23 mouse cellular contexts compared by ENCODE assay signal in the genomic region with DNA sequence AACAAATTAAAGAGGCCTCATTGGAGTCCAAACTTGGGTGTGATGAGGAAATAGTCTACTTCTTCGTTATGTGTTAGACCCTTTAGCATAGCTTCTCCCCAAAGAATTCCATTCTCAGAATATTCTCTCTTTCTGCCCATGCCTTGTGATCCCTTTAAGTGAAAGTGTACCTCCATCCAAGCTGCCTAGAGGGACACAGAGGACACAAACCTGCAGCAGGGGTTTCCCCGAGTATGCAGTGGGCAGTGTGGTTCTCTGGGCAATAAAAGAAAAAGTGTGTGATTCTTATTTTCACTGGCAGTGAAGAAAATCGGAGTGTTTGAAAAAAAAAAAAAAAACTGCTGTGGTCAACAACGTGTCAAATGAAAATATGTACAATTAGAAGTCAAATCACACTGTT.
DNase-seq lines count a peak whose midpoint lies in the region; ATAC-seq and TF ChIP-seq lines count a peak whose summit lies in the region.
"Had no signal": no experiment of that assay in that cellular context is flagged by ENCODE, and none has a peak within 500 bp of the region (broad histone marks: within the 10 kb centered on the region; RNA-seq: fewer than 3 reads in every experiment).

No protein-coding gene starts in this region.

- ATAC-seq in intestine, embryonic 15.5 days: peak; percentile 63; the same call in 1 of the 2 replicates
- no peak for ATAC-seq in intestine, postnatal 0 days
- ATAC-seq in midbrain, embryonic 11.5 days (ENCODE audit: low FRiP score): no peak
- no peak for ATAC-seq in midbrain, embryonic 15.5 days (replicated peaks)
- ATAC-seq in intestine, embryonic 16.5 days: peak; percentile 64; the same call in 1 of the 2 replicates
- ATAC-seq: activated CD4-positive, CD25-positive, alpha-beta regulatory T cell, adult 4 months; CD4-positive, CD25-positive, alpha-beta regulatory T cell, adult 4 months; Patski had no signal

- H3K36me3 ChIP-seq in intestine, embryonic 15.5 days: no peaks in the 10 kb centered on the region
- no peaks in the 10 kb centered on the region for H3K36me3 ChIP-seq in intestine, postnatal 0 days (ENCODE audit: control insufficient read depth, insufficient read depth)
- H3K36me3 ChIP-seq in midbrain, embryonic 11.5 days (ENCODE audit: control insufficient read depth, insufficient read depth, low read length): no peaks in the 10 kb centered on the region
- no peaks in the 10 kb centered on the region for H3K36me3 ChIP-seq in midbrain, embryonic 15.5 days (replicated peaks)
- H3K36me3 ChIP-seq in ES-Bruce4 (ENCODE audit: control insufficient read depth, insufficient read depth, low read length, poor library complexity, severe bottlenecking): peaks cover 11% of the 10 kb centered on the region
- H3K36me3 ChIP-seq in intestine, embryonic 16.5 days (ENCODE audit: control insufficient read depth, insufficient read depth, low read length): no peaks in the 10 kb centered on the region
- H3K36me3 ChIP-seq: G1E had no signal

- H3K27ac ChIP-seq in intestine, embryonic 15.5 days: no peak overlapping the region
- H3K27ac ChIP-seq in intestine, postnatal 0 days (ENCODE audit: low read depth, low read length): no peak overlapping the region
- no peak overlapping the region for H3K27ac ChIP-seq in midbrain, embryonic 11.5 days (ENCODE audit: low read depth, low read length)
- no peak overlapping the region for H3K27ac ChIP-seq in midbrain, embryonic 15.5 days
- peak overlapping the region; percentile 99 for H3K27ac ChIP-seq in ES-Bruce4 (ENCODE audit: insufficient read depth, low read length)
- H3K27ac ChIP-seq in intestine, embryonic 16.5 days (ENCODE audit: low read length): no peak overlapping the region

- H3K4me1 ChIP-seq in intestine, embryonic 15.5 days (replicated peaks): no peaks in the 10 kb centered on the region
- no peaks in the 10 kb centered on the region for H3K4me1 ChIP-seq in intestine, postnatal 0 days (replicated peaks; ENCODE audit: control insufficient read depth, insufficient read depth, low read length)
- no peaks in the 10 kb centered on the region for H3K4me1 ChIP-seq in midbrain, embryonic 11.5 days (ENCODE audit: control insufficient read depth, insufficient read depth, low read length)
- no peaks in the 10 kb centered on the region for H3K4me1 ChIP-seq in midbrain, embryonic 15.5 days
- peaks cover 3% of the 10 kb centered on the region for H3K4me1 ChIP-seq in ES-Bruce4 (ENCODE audit: control insufficient read depth, insufficient read depth, low read length)
- no peaks in the 10 kb centered on the region for H3K4me1 ChIP-seq in intestine, embryonic 16.5 days (ENCODE audit: control insufficient read depth, insufficient read depth, low read length)

- H3K9me3 ChIP-seq in intestine, embryonic 15.5 days: no peaks in the 10 kb centered on the region
- H3K9me3 ChIP-seq in intestine, postnatal 0 days (ENCODE audit: control insufficient read depth): no peaks in the 10 kb centered on the region
- no peaks in the 10 kb centered on the region for H3K9me3 ChIP-seq in midbrain, embryonic 11.5 days (ENCODE audit: control insufficient read depth, low read length)
- no peaks in the 10 kb centered on the region for H3K9me3 ChIP-seq in midbrain, embryonic 15.5 days
- no peaks in the 10 kb centered on the region for H3K9me3 ChIP-seq in ES-Bruce4 (replicated peaks; ENCODE audit: control insufficient read depth, insufficient read depth, low read length, poor library complexity, severe bottlenecking)
- H3K9me3 ChIP-seq in intestine, embryonic 16.5 days (ENCODE audit: control insufficient read depth, low read length): no peaks in the 10 kb centered on the region

- WGBS in intestine, embryonic 15.5 days: 68% methylated on average over 4 of the region's 4 CpGs
- WGBS in intestine, postnatal 0 days: 58% methylated on average over 4 of the region's 4 CpGs
- WGBS in midbrain, embryonic 11.5 days: 79% methylated on average over 4 of the region's 4 CpGs
- 74% methylated on average over 4 of the region's 4 CpGs for WGBS in midbrain, embryonic 15.5 days
- 60% methylated on average over 4 of the region's 4 CpGs for WGBS in intestine, embryonic 16.5 days

- peak; percentile 31 for DNase-seq in midbrain, embryonic 11.5 days (ENCODE audit: low spot score, missing footprints)
- DNase-seq in spleen, postnatal 14 days (ENCODE audit: low spot score in 2 of 2): no peak
- DNase-seq in heart, adult 18-20 months: no peak
- DNase-seq: adrenal gland, adult 2 months; adrenal gland, adult 8-10 months; adrenal gland, postnatal 10 days; adrenal gland, postnatal 14 days; adrenal gland, postnatal 25 days; adrenal gland, postnatal 36 days; B cell, adult 2 months; cerebellum, adult 11 months; cerebellum, adult 11-12 months; cerebellum, adult 18-20 months had no signal

- no peaks in the 10 kb centered on the region for H3K27me3 ChIP-seq in intestine, embryonic 15.5 days (replicated peaks)
- no peaks in the 10 kb centered on the region for H3K27me3 ChIP-seq in intestine, postnatal 0 days (replicated peaks; ENCODE audit: control insufficient read depth, insufficient read depth, low read length)
- H3K27me3 ChIP-seq in midbrain, embryonic 11.5 days (ENCODE audit: control insufficient read depth, insufficient read depth, low read length): no peaks in the 10 kb centered on the region
- no peaks in the 10 kb centered on the region for H3K27me3 ChIP-seq in midbrain, embryonic 15.5 days (replicated peaks)
- H3K27me3 ChIP-seq in ES-Bruce4 (ENCODE audit: control insufficient read depth, insufficient read depth, low read length, poor library complexity, severe bottlenecking): no peaks in the 10 kb centered on the region
- H3K27me3 ChIP-seq in intestine, embryonic 16.5 days (replicated peaks; ENCODE audit: control insufficient read depth, insufficient read depth, low read length): no peaks in the 10 kb centered on the region
- H3K27me3 ChIP-seq: CH12.LX had no signal

- no peak for TF ChIP-seq POLR2A in ES-Bruce4 (IDR thresholded peaks at IDR 0.05; ENCODE audit: insufficient read depth, low read length)

- no peak for TF ChIP-seq EP300 in ES-Bruce4 (IDR thresholded peaks at IDR 0.05; ENCODE audit: insufficient read depth, low read depth, low read length)

- H3K4me2 ChIP-seq in intestine, embryonic 15.5 days (replicated peaks): no peak overlapping the region
- H3K4me2 ChIP-seq in intestine, postnatal 0 days (replicated peaks; ENCODE audit: low read depth): no peak overlapping the region
- H3K4me2 ChIP-seq in midbrain, embryonic 11.5 days: no peak overlapping the region
- no peak overlapping the region for H3K4me2 ChIP-seq in midbrain, embryonic 15.5 days
- H3K4me2 ChIP-seq in intestine, embryonic 16.5 days (ENCODE audit: low read depth, low read length): no peak overlapping the region

- TF ChIP-seq CTCF in intestine, postnatal 0 days (IDR thresholded peaks at IDR 0.05; ENCODE audit: low read depth): no peak
- TF ChIP-seq CTCF in ES-Bruce4 (IDR thresholded peaks at IDR 0.05; ENCODE audit: low read depth, low read length): no peak

- no peak overlapping the region for H3K9ac ChIP-seq in intestine, embryonic 15.5 days
- no peak overlapping the region for H3K9ac ChIP-seq in intestine, postnatal 0 days (ENCODE audit: low read depth, low read length)
- no peak overlapping the region for H3K9ac ChIP-seq in midbrain, embryonic 11.5 days (ENCODE audit: low read length)
- H3K9ac ChIP-seq in midbrain, embryonic 15.5 days: no peak overlapping the region
- peak overlapping the region; percentile 90 for H3K9ac ChIP-seq in ES-Bruce4 (ENCODE audit: low read depth, poor library complexity, severe bottlenecking)
- no peak overlapping the region for H3K9ac ChIP-seq in intestine, embryonic 16.5 days (ENCODE audit: low read depth, low read length)

- H3K4me3 ChIP-seq in intestine, embryonic 15.5 days (replicated peaks): no peak overlapping the region
- H3K4me3 ChIP-seq in intestine, postnatal 0 days (ENCODE audit: low read depth, low read length): no peak overlapping the region
- no peak overlapping the region for H3K4me3 ChIP-seq in midbrain, embryonic 11.5 days (ENCODE audit: low read depth, low read length)
- H3K4me3 ChIP-seq in midbrain, embryonic 15.5 days: no peak overlapping the region
- peak overlapping the region; percentile 49 for H3K4me3 ChIP-seq in ES-Bruce4 (ENCODE audit: low read depth, low read length)
- H3K4me3 ChIP-seq in intestine, embryonic 16.5 days (ENCODE audit: low read length): no peak overlapping the region

Comparison
In these comparisons a context has a peak if more than half of its experiments do, and no peak if none do; other contexts are left out.
1. ATAC-seq: peak in intestine, embryonic 15.5 days (single experiment) and intestine, embryonic 16.5 days (single experiment); none in intestine, postnatal 0 days (single experiment), midbrain, embryonic 11.5 days (single experiment) and midbrain, embryonic 15.5 days (single experiment).